Mouse (Mus musculus) WW6 (cell line): ENCODE data around the gene Gpr89.
A peak's percentile ranks its signal among the peaks of the same experiment; 100 is the strongest.

Experiments
- DNase-seq: peaks from one replicate; pipeline ENCODE4 v3.0.0-alpha.2; 2013; ENCODE audit warnings: low read depth, low spot score

Gpr89 gene

GRCm38 (mm10) chr3:96904851-96905541, at the start of gene Gpr89:
Gene Gpr89 (minus strand): TSS chr3:96905346.
- DNase-seq = peak; percentile 74

GRCm38 (mm10) chr3:96953489-96954233, 48.5 kb upstream of the Gpr89 start:
- DNase-seq = no peak

- DNase-seq = no peak
Measured at GRCm38 (mm10) chr3:96942706-96943105, 37.6 kb upstream of the Gpr89 start.

GRCm38 (mm10) chr3:96938738-96939137, 33.6 kb upstream of the Gpr89 start:
- DNase-seq = peak; percentile 58

GRCm38 (mm10) chr3:96937606-96938005, 32.5 kb upstream of the Gpr89 start:
- DNase-seq = peak; percentile 22

DNA sequence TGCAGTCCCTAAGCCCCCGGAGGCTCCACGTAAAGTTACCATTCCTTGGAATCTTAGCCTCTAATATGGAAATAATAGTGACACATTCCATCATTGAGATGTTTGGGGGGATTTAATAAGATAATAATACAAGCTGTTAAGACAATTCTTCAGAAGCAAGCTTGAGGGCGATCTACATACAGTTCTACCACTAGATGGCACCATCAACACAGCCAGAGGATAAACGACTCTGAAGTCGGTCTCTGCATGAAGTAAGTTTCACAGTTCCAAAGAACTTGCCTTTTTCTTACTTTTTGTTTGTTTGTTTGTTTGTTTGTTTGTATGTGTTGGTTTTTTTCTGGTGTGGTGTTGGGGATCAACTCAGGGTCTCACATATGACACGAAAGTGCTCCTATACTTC, 31.1 kb upstream of the Gpr89 start:
- peak; percentile 18 for DNase-seq

- no peak for DNase-seq
Measured at GRCm38 (mm10) chr3:96931261-96931681, 26.1 kb upstream of the Gpr89 start.

DNA sequence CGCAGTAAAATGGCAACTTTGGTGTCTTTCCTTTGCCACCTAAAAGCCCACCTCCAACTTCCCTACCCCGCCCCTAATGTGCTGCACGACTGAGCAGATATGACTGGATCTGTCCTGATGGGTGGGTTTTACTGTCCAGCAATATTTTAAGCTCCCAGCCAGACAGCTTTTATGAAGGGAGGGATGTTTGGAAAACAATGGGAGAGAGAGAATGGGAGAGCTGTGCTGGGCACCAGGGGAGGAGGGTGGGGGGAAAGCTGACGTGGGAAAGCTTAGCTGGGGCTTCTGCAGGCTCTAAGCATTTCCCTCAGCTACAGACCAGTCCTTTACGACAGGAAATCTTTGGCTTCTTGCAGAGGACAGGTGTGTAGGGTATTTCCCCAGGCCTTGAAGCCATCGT, 20.8 kb upstream of the Gpr89 start, which contains the start of gene Gja8:
Gja8 (minus strand) TSS at position 101 of the 400 bp plus-strand sequence.
- DNase-seq = no peak

GRCm38 (mm10) chr3:96924631-96925030, 19.5 kb upstream of the Gpr89 start:
- DNase-seq = no peak

DNA sequence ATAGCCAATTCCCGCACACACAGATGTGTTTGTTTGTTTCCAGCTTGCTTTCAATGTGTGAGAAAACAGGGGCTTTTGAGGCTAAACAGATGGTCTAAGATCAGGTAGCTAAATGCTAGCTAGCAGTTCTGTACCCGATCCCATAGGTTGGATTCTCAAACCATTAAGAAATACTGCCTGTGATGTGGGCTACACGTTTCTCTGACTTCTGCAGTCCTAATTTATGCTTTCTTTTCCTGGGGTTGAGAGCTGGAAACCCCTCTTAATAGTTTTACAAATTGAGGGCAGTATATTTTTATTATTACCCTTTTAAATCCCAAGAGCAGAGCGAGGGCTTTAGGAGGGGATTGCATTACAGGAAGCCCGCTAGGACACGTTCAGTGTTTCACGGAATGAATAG, 15.8 kb upstream of the Gpr89 start:
- DNase-seq = no peak

DNA sequence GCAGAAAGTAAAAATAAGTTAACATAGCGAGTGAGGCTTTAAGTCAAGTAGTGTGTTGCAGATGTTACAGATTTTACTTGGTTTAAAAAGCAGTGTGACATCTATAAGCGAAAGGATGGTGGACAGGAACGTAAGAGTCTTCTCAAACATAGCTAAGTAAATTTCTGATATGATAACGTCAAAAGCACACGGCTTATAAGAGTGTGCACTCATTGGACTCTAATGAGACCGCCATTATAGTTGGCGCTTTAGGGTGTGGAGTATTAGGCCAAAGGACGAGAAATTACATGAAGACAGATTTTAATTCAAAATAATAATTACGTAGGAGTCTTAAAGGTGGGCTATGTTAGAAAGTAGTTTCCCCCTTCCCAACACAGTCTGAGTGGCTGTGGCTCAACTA, 446 bp upstream of the Gpr89 start:
- no peak for DNase-seq

- DNase-seq = no peak
Measured at GRCm38 (mm10) chr3:96904393-96904792, 753 bp downstream of the Gpr89 start, which contains the start of gene Gja5. Gene Gja5 (plus strand): TSS chr3:96904693.

- no peak for DNase-seq
Measured at GRCm38 (mm10) chr3:96902336-96902999, 2.7 kb downstream of the Gpr89 start.

GRCm38 (mm10) chr3:96883690-96884089, 21.5 kb downstream of the Gpr89 start:
- no peak for DNase-seq

DNA sequence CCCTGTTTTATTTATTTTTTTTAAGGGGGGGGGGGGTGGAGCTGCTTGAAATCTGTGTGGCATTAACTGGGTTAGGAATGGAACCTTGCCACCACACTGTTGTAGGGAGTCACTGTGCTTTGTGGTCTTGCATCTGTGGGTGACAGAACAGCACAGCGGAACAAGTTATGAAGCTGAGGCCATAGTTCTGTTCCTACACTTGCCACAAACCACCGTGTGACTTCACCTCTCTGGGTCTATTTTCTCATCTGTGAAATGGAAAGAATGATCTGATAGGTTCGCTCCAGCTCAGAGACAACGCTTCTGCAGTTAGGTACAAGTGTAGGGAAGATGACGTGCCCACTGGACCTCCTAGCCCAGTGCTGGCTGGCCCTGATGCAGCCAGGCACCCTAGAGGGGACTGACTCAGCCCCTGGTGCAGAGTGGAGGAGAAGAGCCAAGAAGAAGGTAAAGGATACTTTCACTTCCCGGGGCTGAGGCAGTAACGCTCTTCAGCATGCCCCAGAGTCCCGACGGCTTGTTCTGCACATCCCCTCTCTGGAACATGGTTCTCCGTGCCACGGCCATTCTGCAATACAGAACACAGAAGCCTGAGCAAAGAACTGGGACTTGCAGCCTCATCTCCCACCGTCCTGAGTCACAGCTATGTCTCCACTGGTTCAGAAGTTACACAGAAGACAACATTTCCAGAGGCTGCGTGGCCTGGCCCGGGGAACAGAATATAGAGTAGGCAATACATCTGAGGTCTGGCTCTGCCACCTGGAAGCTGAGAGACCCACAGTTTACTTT, 22.9 kb downstream of the Gpr89 start:
- no peak for DNase-seq

GRCm38 (mm10) chr3:96881557-96881956, 23.6 kb downstream of the Gpr89 start:
- DNase-seq = no peak

GRCm38 (mm10) chr3:96880385-96880784, 24.8 kb downstream of the Gpr89 start:
- no peak for DNase-seq

DNA sequence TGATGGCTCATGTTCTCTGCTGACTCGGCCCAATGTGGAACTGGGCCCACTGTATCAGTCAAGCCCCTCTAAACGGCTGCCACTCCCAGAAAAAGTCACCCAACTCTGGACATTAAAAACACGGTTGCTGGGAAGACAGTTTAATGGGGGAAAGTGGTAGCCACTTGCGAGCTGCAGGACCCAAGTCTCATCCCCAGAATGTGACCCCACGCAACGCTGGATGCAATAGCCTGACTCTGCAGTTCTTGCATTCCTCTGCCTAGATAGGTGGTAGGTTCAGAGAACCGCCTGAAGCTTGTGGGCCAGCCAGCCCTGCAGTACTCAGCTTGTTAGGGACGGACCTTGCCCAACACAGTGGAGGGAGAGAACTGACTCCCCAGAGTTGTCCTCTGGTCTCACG, 25.6 kb downstream of the Gpr89 start:
- DNase-seq = no peak

GRCm38 (mm10) chr3:96874808-96875571, 30.2 kb downstream of the Gpr89 start:
- no peak for DNase-seq

DNA sequence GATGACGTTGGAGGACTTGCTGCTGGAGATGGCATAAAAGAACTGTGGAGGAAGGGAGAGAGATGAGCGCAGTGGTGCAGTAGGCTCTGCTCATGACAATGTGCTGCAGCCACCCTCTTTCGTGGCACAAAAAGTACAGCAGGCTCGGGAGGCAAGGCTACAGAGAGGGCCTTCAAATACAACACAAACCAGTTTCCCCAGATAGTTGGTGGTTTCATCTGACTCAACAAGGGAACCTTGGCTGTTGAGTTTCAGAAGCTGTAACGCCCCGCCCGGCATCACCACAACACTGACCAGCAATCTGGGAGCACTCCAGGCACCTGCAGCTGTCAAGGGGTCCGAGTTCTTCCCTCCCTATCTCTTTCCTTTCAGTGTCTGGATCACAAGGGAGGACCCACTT, 32.6 kb downstream of the Gpr89 start:
- DNase-seq = no peak

DNA sequence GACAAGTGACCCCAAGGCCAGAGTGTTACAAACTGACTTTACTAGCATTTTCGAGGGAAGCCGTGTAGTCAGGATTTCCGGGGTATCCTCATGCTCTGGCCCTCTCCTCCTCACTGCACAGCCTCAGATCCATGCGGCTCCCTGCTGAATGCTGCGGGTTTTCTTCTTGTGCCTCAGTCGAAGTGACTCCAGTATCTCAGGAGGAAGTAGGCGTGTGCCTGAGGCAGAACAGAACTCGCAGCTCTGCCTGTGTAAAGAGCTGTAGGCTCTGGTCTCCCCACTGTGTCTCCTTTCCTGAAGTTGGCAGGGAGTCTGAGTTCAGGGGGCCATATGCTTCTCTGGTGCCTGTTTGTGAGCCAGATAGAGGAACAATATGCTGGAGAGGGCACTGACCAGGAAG, 34.1 kb downstream of the Gpr89 start:
- no peak for DNase-seq
